Mouse (Mus musculus) forebrain, embryonic 10.5 days (tissue): ENCODE measurements around the gene Eya4. TPM values are rescaled to one million over a fixed set of nuclear protein-coding genes. Genes with fewer than 3 reads are reported as not detected.

Experiments
- DNase-seq: peaks from one replicate; pipeline ENCODE4 v3.0.0-alpha.2; 2017; ENCODE audit warnings: low spot score; ENCODE audit errors: extremely low spot score
- H3K27ac ChIP-seq: fragments of 300-500 bp; sonication (generic); 2 replicates; pipeline ENCODE4 v1.5.1; 2016; ENCODE audit warnings: mild to moderate bottlenecking
- H3K27me3 ChIP-seq: fragments of 300-500 bp; sonication (generic); 2 replicates; pipeline ENCODE4 v1.6.1; 2016; ENCODE audit warnings: mild to moderate bottlenecking; ENCODE audit not compliant: poor library complexity, severe bottlenecking
- H3K36me3 ChIP-seq: fragments of 300-500 bp; sonication (generic); replicated peaks from 2 replicates; pipeline ENCODE4 v1.6.1; 2016; ENCODE audit warnings: mild to moderate bottlenecking, moderate library complexity
- H3K4me1 ChIP-seq: fragments of 300-500 bp; sonication (generic); 2 replicates; pipeline ENCODE4 v1.6.1; 2016
- H3K4me3 ChIP-seq: fragments of 300-500 bp; sonication (generic); 2 replicates; pipeline ENCODE4 v1.5.1; 2016; ENCODE audit warnings: mild to moderate bottlenecking, moderate library complexity
- H3K9me3 ChIP-seq: fragments of 300-500 bp; sonication (generic); 2 replicates; pipeline ENCODE4 v1.6.1; 2016; ENCODE audit warnings: mild to moderate bottlenecking, moderate library complexity
- WGBS: fragments of 180-500 bp; shearing (Covaris S2); methylation state at CpG from one replicate; pipeline ENCODE4 v1.1.7; 2016; 5-methylcytosine and 5-hydroxymethylcytosine counted together
- polyA plus RNA-seq: library from polyadenylated mRNA; unstranded; fragments of >200 nt; fragmentation: Nextera tagmentation; extraction: Ambion mirVana; gene quantifications from 2 replicates; pipeline ENCODE4 v1.2.1, GENCODE M21; 2016

Eya4 gene
- polyA plus RNA-seq, 1 experiment from 2014 or later = 5.1 TPM

DNA sequence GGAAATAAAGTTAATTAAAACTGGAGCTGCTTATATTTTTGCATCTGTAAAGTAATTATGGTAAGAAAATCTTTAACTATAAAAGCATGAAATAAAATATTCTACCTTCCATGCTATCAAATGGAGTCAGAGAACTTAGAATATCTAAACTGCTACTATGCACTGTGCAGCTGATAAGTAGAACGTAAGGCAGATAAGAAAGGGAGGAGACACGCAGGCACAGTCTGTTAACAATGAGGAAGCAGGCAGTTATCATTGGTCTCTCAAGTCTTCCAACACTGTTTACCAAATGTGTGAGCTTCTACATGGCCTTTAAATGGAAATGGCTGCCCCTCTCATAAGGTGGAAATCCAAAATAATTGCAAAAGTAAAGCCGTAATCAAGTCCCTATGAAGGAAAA lies 55.0 kb downstream of the Eya4 start:
- WGBS = 94% methylated on average over 3 of the region's 3 CpGs
- H3K4me3 ChIP-seq = no peak overlapping the region
- H3K36me3 ChIP-seq = no peaks in the 10 kb centered on the region
- no peaks in the 10 kb centered on the region for H3K4me1 ChIP-seq
- no peak overlapping the region for H3K27ac ChIP-seq
- no peaks in the 10 kb centered on the region for H3K9me3 ChIP-seq
- no peak for DNase-seq
- H3K27me3 ChIP-seq = no peaks in the 10 kb centered on the region

DNA sequence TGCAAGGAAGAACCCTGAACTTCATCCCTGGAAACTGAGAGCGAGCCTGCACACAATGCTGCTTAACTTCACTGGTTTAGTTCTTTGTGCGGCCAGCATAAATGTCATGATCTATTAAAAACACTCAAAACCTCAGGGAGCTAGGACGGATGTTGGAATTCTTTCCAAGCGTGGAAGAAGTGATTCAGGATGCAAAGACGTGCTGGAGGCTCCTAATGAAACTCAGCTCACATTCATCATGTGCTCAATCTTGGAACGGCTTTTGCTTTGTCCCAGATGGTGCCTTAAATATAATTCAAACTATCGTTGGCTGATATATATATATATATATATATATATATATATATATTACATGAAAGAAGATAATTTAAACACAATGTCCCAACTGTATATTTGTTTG lies 58.1 kb downstream of the Eya4 start:
- Histone ChIP-seq H3K4me1 (no peaks in the 10 kb centered on the region), H3K4me3 (no peak overlapping the region), H3K27me3 (no peaks in the 10 kb centered on the region), H3K9me3 (no peaks in the 10 kb centered on the region), H3K27ac (no peak overlapping the region), H3K36me3 (no peaks in the 10 kb centered on the region)
- 92% methylated on average over 7 of the region's 7 CpGs for WGBS
- no peak for DNase-seq

DNA sequence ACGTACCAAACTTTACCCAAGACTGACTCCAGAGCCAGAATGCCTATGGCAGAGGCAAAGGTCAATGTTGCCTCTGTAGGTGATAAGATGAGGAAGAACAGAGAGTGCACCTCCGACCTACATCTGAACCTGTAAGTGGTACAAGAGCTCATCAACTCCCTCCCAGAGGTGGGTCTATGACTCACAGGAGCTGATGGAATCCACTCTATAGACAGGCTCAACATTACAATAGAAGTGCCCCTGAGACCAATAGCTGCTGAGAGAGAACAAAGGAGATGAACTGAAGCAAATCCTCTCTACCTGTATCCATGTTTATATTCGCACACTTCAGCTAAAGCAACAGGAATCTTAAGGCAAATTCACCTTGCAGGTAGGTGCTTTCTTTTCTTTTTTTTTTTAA lies 73.2 kb downstream of the Eya4 start:
- DNase-seq = no peak
- Histone ChIP-seq H3K27ac (no peak overlapping the region), H3K4me3 (no peak overlapping the region), H3K27me3 (no peaks in the 10 kb centered on the region), H3K36me3 (no peaks in the 10 kb centered on the region), H3K4me1 (no peaks in the 10 kb centered on the region), H3K9me3 (no peaks in the 10 kb centered on the region)
- WGBS = 93% methylated on average over 3 of the region's 3 CpGs

DNA sequence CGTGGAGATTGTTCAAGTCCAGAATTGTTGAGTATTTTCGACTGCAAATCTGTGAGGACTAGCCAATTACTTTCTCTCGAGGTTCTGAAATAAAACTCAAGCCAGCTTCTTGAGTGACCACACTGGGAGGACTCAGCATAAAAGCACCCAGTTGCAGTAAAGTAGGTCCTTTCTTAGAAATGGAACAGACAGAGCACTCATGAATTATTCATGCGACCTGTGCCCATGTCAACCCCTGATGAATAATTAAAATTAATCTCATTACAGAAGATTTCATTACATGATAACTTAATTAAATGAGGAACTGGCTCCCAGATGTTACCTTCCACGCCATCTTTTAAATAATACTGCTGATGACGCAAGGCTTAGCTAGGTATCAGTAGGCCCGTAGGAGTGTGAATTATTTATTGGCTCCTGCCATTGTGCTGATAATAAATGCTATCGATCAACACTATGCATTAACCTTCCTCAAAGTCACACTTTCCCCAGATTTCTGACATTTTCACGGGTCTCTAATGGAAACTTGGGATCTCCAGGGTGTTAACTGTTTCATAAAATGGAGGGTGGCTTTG lies 79.5 kb downstream of the Eya4 start:
- Histone ChIP-seq H3K9me3 (no peaks in the 10 kb centered on the region), H3K4me3 (no peak overlapping the region), H3K36me3 (no peaks in the 10 kb centered on the region), H3K27ac (no peak overlapping the region), H3K4me1 (peaks cover 11% of the 10 kb centered on the region), H3K27me3 (no peaks in the 10 kb centered on the region)
- 69% methylated on average over 9 of the region's 9 CpGs for WGBS
- no peak for DNase-seq

DNA sequence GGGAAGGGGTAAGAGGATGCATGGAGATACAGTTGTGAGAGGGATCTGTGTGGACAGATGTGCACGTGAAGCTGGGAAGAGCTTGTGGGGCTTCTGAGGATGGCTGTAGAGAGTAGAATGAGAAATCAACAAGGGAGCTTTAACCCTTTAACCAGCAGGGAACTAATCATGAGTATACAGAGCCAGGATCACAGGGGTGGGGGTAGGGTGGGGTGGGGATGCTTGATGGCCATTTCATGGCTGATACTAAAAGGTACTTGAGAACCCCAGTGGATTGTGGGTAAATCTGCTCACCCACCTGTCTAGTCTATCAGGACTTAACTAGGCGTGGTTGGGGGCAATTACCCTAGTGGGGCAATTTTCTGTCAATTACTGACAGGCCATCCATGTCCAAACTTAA lies 80.1 kb downstream of the Eya4 start:
- Histone ChIP-seq H3K9me3 (no peaks in the 10 kb centered on the region), H3K27me3 (no peaks in the 10 kb centered on the region), H3K36me3 (no peaks in the 10 kb centered on the region), H3K27ac (no peak overlapping the region), H3K4me1 (peaks cover 11% of the 10 kb centered on the region), H3K4me3 (no peak overlapping the region)
- 87% methylated on average over 2 of the region's 2 CpGs for WGBS
- no peak for DNase-seq

DNA sequence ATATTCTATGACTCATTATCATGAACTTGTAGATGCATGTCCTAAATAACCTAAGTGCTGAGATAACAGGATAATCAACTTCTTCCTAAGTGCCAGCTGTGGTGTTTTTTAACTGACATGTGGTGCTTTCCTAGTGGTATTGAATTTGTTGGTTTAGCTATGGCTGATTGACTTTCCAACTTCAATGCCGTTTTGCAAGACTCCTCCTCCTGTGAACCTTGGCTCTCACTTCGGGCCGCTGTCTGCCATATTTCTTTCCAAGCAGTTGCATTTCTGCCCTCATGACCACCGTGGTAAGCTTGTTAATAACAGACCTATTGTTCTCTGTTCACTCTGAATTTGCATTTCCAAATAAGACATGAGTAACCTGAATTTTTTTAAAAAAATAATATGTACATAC lies 98.4 kb downstream of the Eya4 start:
- no peak for DNase-seq
- WGBS = 83% methylated on average over 4 of the region's 4 CpGs
- no peaks in the 10 kb centered on the region for H3K27me3 ChIP-seq
- no peaks in the 10 kb centered on the region for H3K4me1 ChIP-seq
- H3K27ac ChIP-seq = no peak overlapping the region
- no peaks in the 10 kb centered on the region for H3K9me3 ChIP-seq
- no peak overlapping the region for H3K4me3 ChIP-seq
- H3K36me3 ChIP-seq = no peaks in the 10 kb centered on the region

DNA sequence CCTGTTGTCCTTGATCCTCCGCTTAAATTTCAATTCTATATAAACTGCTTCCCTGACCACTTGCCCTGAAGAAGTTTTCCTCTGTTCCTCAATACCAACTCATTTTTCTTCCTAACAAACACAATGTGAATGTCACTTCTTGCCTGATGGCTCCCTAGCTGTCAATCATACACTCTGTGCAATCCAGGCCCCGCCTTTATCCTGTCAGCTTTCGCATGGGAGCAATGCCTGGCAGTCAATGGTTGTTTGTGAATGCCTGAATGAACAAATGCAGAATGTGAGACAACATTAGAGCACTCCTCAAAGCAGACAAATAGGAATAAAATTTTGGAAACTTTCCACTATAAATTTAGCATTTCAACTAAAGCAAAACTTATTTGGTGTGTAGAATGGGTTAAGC lies 104.1 kb downstream of the Eya4 start:
- no peaks in the 10 kb centered on the region for H3K27me3 ChIP-seq
- no peaks in the 10 kb centered on the region for H3K9me3 ChIP-seq
- WGBS = 75% methylated on average over 3 of the region's 3 CpGs
- no peak overlapping the region for H3K27ac ChIP-seq
- H3K36me3 ChIP-seq = no peaks in the 10 kb centered on the region
- no peak overlapping the region for H3K4me3 ChIP-seq
- peaks cover 8% of the 10 kb centered on the region for H3K4me1 ChIP-seq
- no peak for DNase-seq

DNA sequence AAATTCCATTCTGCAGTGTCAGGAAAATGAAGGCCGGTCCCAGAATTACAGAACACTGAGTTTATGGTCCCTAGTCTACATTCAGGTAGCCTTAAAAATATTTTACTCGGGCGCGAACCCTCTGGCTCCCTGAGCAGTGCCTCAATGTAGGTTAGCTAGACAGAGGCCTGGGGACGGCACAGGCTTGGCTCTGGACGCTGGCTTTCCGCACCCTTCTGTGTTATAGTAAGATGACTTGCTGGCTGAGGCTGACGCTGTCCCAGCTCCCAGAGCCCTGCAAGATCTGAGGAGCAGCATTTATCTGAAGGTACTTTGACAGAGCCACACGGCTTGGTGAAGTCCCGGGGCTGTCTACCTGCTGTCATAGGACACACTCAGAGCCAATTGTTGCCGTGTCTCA lies 113.7 kb downstream of the Eya4 start:
- Histone ChIP-seq H3K36me3 (no peaks in the 10 kb centered on the region), H3K27me3 (no peaks in the 10 kb centered on the region), H3K27ac (no peak overlapping the region), H3K4me3 (no peak overlapping the region), H3K9me3 (no peaks in the 10 kb centered on the region), H3K4me1 (no peaks in the 10 kb centered on the region; the same call in 1 of the 2 replicates)
- DNase-seq = no peak
- 81% methylated on average over 11 of the region's 11 CpGs for WGBS

DNA sequence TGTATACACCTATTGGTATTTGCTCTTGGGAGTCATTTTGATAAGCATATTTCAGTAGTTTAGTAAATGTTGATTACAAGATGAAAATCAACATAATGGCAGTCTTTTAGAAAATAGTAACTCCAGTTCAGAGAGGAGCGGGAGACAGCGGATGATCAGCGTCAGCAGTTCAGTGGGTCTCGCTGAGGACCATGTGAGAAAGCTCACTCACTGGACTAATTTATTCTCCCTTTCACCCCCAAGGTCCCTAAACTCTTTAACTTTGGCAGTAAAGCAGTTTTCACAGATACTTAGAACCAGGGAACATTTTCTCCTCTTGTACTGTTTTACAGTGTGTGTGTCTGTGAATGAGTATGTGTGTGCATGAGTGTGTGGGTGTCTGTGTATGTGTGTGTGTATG lies 115.2 kb downstream of the Eya4 start:
- 95% methylated on average over 4 of the region's 4 CpGs for whole genome bisulfite sequencing

DNA sequence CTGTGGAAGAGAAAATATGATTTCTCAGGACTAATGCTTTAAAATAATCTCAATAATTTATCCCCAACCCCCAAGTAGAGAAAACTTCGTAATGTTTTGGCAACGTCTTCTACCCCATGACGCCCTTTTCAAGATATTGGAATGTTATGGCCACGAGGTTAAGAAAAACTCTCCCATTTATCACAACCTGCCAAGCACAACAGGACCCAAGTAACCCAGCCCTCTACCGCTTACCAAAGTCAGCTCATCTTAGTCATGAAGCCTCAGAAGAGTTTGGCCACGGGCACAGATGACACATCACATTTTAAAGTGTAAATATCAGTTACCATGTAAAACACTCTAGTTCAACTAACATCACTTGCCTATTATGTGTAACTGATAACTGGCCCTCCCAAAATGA lies 117.2 kb downstream of the Eya4 start:
- DNase-seq = no peak
- WGBS = 83% methylated on average over 6 of the region's 6 CpGs
- Histone ChIP-seq H3K9me3 (no peaks in the 10 kb centered on the region), H3K36me3 (no peaks in the 10 kb centered on the region), H3K4me3 (no peak overlapping the region), H3K27me3 (no peaks in the 10 kb centered on the region), H3K4me1 (no peaks in the 10 kb centered on the region; the same call in 1 of the 2 replicates), H3K27ac (no peak overlapping the region)

More for the DNA sequence above, 115.2 kb downstream of the Eya4 start:
- H3K4me1 ChIP-seq = no peaks in the 10 kb centered on the region; the same call in 1 of the 2 replicates
- H3K9me3 ChIP-seq = no peaks in the 10 kb centered on the region
- no peak for DNase-seq
- no peaks in the 10 kb centered on the region for H3K36me3 ChIP-seq
- no peaks in the 10 kb centered on the region for H3K27me3 ChIP-seq
- H3K27ac ChIP-seq = no peak overlapping the region
- H3K4me3 ChIP-seq = no peak overlapping the region

DNA sequence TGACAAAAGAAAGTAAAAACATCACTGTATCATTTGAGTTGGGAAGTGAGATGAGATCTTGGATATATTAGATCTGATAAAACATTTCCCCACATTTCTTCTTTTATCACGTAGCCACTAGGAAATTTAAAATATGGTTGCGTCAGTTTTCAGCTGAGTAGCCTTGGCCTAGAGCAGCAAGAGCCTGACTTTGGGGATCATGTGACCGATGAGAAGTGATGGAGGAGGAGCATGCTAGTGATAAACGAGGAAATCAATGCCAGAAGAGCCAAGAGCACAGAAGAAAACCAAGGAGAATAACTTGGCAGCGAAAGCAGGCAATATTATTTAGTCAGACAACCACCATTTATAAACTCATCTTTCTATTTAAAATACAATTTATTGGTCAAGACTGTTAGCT lies 119.7 kb downstream of the Eya4 start:
- Histone ChIP-seq H3K27ac (no peak overlapping the region), H3K4me1 (no peaks in the 10 kb centered on the region), H3K4me3 (no peak overlapping the region), H3K9me3 (no peaks in the 10 kb centered on the region), H3K27me3 (no peaks in the 10 kb centered on the region), H3K36me3 (no peaks in the 10 kb centered on the region)
- WGBS = 84% methylated on average over 5 of the region's 5 CpGs
- no peak for DNase-seq

DNA sequence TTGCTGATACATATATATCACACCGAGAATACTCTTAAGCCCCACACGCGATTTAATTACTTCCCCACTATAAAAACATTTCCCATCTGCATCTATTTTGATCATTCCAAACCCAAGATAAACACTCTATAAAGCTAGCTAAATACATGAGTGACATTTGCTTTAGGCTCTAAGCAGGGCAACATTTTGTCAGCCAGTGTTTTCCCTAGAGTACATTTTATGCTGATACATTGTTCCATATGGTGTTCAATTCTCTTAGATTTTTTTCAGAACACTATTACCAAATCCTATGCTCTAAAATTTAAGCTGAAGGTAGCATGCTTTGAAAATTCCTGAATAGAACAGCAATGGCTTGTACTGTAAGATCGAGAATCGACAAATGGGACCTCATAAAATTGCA lies 127.2 kb downstream of the Eya4 start:
- 94% methylated on average over 5 of the region's 5 CpGs for WGBS
- no peak overlapping the region for H3K4me3 ChIP-seq
- H3K36me3 ChIP-seq = no peaks in the 10 kb centered on the region
- no peaks in the 10 kb centered on the region for H3K27me3 ChIP-seq
- H3K27ac ChIP-seq = no peak overlapping the region
- H3K4me1 ChIP-seq = peaks cover 20% of the 10 kb centered on the region
- no peaks in the 10 kb centered on the region for H3K9me3 ChIP-seq
- no peak for DNase-seq

DNA sequence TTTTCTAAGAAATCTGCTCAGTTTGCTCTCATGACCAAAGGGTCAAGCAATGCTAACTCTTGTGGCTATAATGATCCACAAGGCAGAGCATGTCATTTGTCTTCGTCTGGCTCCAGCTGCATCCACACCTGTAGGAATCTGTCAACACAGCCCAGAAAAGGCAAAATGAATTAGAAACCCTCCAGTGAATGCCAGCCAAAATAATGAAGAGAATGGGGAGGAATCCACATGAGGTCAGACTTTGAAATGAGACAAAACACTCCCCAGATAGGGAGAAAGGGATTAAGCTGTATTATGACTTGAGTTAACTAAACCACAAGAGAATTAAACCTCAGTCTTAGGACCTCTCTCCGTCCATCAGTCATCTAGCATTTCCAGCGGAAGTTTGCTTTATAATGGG lies 130.2 kb downstream of the Eya4 start:
- no peak overlapping the region for H3K4me3 ChIP-seq
- whole genome bisulfite sequencing = 17% methylated on average over 3 of the region's 3 CpGs
- no peak overlapping the region for H3K27ac ChIP-seq
- peaks cover 20% of the 10 kb centered on the region for H3K4me1 ChIP-seq
- no peaks in the 10 kb centered on the region for H3K27me3 ChIP-seq
- H3K36me3 ChIP-seq = no peaks in the 10 kb centered on the region
- no peak for DNase-seq
- H3K9me3 ChIP-seq = no peaks in the 10 kb centered on the region

DNA sequence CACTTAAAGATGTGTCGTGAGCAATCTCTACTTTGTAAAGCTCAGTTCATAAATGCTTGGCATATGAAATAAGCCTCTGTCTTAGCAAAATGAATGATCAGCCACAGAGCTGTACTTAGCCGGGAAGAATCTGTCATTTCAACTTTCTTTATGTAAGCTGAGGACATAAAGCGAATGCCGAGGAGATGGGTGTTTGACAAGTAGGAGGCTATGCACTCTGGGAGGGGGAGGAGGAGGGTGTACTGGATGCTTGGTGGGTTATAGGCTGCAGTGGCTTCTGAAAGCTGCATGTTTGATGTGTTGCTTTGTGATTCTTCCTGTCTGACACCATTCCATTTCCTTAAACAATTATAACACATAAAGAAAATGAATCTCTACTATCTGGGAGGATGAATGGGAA lies 133.8 kb downstream of the Eya4 start:
- 86% methylated on average over 4 of the region's 4 CpGs for WGBS
- no peak overlapping the region for H3K4me3 ChIP-seq

More for the DNA sequence above, 133.8 kb downstream of the Eya4 start:
- Histone ChIP-seq H3K9me3 (no peaks in the 10 kb centered on the region), H3K27me3 (no peaks in the 10 kb centered on the region), H3K36me3 (no peaks in the 10 kb centered on the region), H3K4me1 (peaks cover 20% of the 10 kb centered on the region), H3K27ac (no peak overlapping the region)
- DNase-seq = no peak
